Mouse (Mus musculus): ENCODE data around the gene Arhgap18. TPM values are rescaled to one million over a fixed set of nuclear protein-coding genes. Genes with fewer than 3 reads are reported as not detected.

Arhgap18 gene
- polyA plus RNA-seq, 1 experiment from 2014 or later: 25.4 TPM

- ATAC-seq (replicated peaks; ENCODE audit: insufficient number of reproducible peaks, low FRiP score, low TSS enrichment, low read depth): no peak
- WGBS: 84% methylated on average over 11 of the region's 11 CpGs
These were observed 124.1 kb downstream of the Arhgap18 start for GRCm38 (mm10) chr10:26877309-26877708.

GRCm38 (mm10) chr10:26878924-26879600 is 125.8 kb downstream of the Arhgap18 start:
- Histone ChIP-seq H3K4me2 (ENCODE audit: low read depth, low read length) (no peak overlapping the region), H3K4me1 (ENCODE audit: control insufficient read depth, insufficient read depth, low read length) (no peaks in the 10 kb centered on the region), H3K9ac (replicated peaks; ENCODE audit: low read length) (no peak overlapping the region), H3K36me3 (replicated peaks; ENCODE audit: control insufficient read depth, insufficient read depth, low read depth, low read length) (no peaks in the 10 kb centered on the region), H3K9me3 (replicated peaks; ENCODE audit: control insufficient read depth, low read length) (no peaks in the 10 kb centered on the region), H3K27me3 (ENCODE audit: control insufficient read depth, insufficient read depth, low read length) (no peaks in the 10 kb centered on the region), H3K4me3 (ENCODE audit: low read depth, low read length) (no peak overlapping the region), H3K27ac (replicated peaks; ENCODE audit: low read depth, low read length) (no peak overlapping the region)
- WGBS: 78% methylated on average over 9 of the region's 9 CpGs
- ATAC-seq (replicated peaks; ENCODE audit: insufficient number of reproducible peaks, low FRiP score, low TSS enrichment, low read depth) (no peak), DNase-seq (ENCODE audit: low spot score) (no peak)

More at GRCm38 (mm10) chr10:26877309-26877708, 124.1 kb downstream of the Arhgap18 start:
- Histone ChIP-seq H3K4me3 (ENCODE audit: low read depth, low read length) (no peak overlapping the region), H3K27me3 (ENCODE audit: control insufficient read depth, insufficient read depth, low read length) (no peaks in the 10 kb centered on the region), H3K9ac (replicated peaks; ENCODE audit: low read length) (no peak overlapping the region), H3K4me1 (ENCODE audit: control insufficient read depth, insufficient read depth, low read length) (no peaks in the 10 kb centered on the region), H3K27ac (replicated peaks; ENCODE audit: low read depth, low read length) (no peak overlapping the region), H3K9me3 (replicated peaks; ENCODE audit: control insufficient read depth, low read length) (no peaks in the 10 kb centered on the region), H3K4me2 (ENCODE audit: low read depth, low read length) (no peak overlapping the region), H3K36me3 (replicated peaks; ENCODE audit: control insufficient read depth, insufficient read depth, low read depth, low read length) (no peaks in the 10 kb centered on the region)
- no peak for DNase-seq (ENCODE audit: low spot score)

GRCm38 (mm10) chr10:26884949-26885348 is 131.7 kb downstream of the Arhgap18 start:
- 74% methylated on average over 8 of the region's 8 CpGs for whole genome bisulfite sequencing
- no peak overlapping the region for H3K9ac ChIP-seq (replicated peaks; ENCODE audit: low read length)
- no peaks in the 10 kb centered on the region for H3K9me3 ChIP-seq (replicated peaks; ENCODE audit: control insufficient read depth, low read length)
- no peak overlapping the region for H3K27ac ChIP-seq (replicated peaks; ENCODE audit: low read depth, low read length)
- no peaks in the 10 kb centered on the region for H3K4me1 ChIP-seq (ENCODE audit: control insufficient read depth, insufficient read depth, low read length)
- ATAC-seq (replicated peaks; ENCODE audit: insufficient number of reproducible peaks, low FRiP score, low TSS enrichment, low read depth) (no peak), DNase-seq (ENCODE audit: low spot score) (peak; percentile 17)
- H3K27me3 ChIP-seq (ENCODE audit: control insufficient read depth, insufficient read depth, low read length): no peaks in the 10 kb centered on the region
- H3K4me3 ChIP-seq (ENCODE audit: low read depth, low read length): no peak overlapping the region
- H3K36me3 ChIP-seq (replicated peaks; ENCODE audit: control insufficient read depth, insufficient read depth, low read depth, low read length): no peaks in the 10 kb centered on the region
- H3K4me2 ChIP-seq (ENCODE audit: low read depth, low read length): no peak overlapping the region

- ATAC-seq (replicated peaks; ENCODE audit: insufficient number of reproducible peaks, low FRiP score, low TSS enrichment, low read depth): no peak
- DNase-seq (ENCODE audit: low spot score): peak; percentile 20
These were observed 136.0 kb downstream of the Arhgap18 start for GRCm38 (mm10) chr10:26889226-26889625.

GRCm38 (mm10) chr10:26889754-26890153 is 136.5 kb downstream of the Arhgap18 start:
- 86% methylated on average over 2 of the region's 2 CpGs for WGBS
- H3K27me3 ChIP-seq (ENCODE audit: control insufficient read depth, insufficient read depth, low read length): no peaks in the 10 kb centered on the region

More at GRCm38 (mm10) chr10:26889226-26889625, 136.0 kb downstream of the Arhgap18 start:
- no peaks in the 10 kb centered on the region for H3K9me3 ChIP-seq (replicated peaks; ENCODE audit: control insufficient read depth, low read length)
- no peaks in the 10 kb centered on the region for H3K4me1 ChIP-seq (ENCODE audit: control insufficient read depth, insufficient read depth, low read length)
- no peak overlapping the region for H3K4me3 ChIP-seq (ENCODE audit: low read depth, low read length)
- H3K9ac ChIP-seq (replicated peaks; ENCODE audit: low read length): no peak overlapping the region
- WGBS: 37% methylated on average over 6 of the region's 6 CpGs
- H3K27me3 ChIP-seq (ENCODE audit: control insufficient read depth, insufficient read depth, low read length): no peaks in the 10 kb centered on the region
- H3K27ac ChIP-seq (replicated peaks; ENCODE audit: low read depth, low read length): no peak overlapping the region
- H3K4me2 ChIP-seq (ENCODE audit: low read depth, low read length): no peak overlapping the region
- no peaks in the 10 kb centered on the region for H3K36me3 ChIP-seq (replicated peaks; ENCODE audit: control insufficient read depth, insufficient read depth, low read depth, low read length)

GRCm38 (mm10) chr10:26890269-26890955 is 137.2 kb downstream of the Arhgap18 start:
- 3% methylated on average over 4 of the region's 4 CpGs for WGBS
- H3K27me3 ChIP-seq (ENCODE audit: control insufficient read depth, insufficient read depth, low read length): no peaks in the 10 kb centered on the region
- H3K9me3 ChIP-seq (replicated peaks; ENCODE audit: control insufficient read depth, low read length): no peaks in the 10 kb centered on the region
- no peaks in the 10 kb centered on the region for H3K36me3 ChIP-seq (replicated peaks; ENCODE audit: control insufficient read depth, insufficient read depth, low read depth, low read length)
- H3K4me3 ChIP-seq (ENCODE audit: low read depth, low read length): no peak overlapping the region
- DNase-seq (ENCODE audit: low spot score) (peak; percentile 90), ATAC-seq (replicated peaks; ENCODE audit: insufficient number of reproducible peaks, low FRiP score, low TSS enrichment, low read depth) (peak; percentile 85)
- H3K4me2 ChIP-seq (ENCODE audit: low read depth, low read length): no peak overlapping the region
- no peak overlapping the region for H3K9ac ChIP-seq (replicated peaks; ENCODE audit: low read length)
- no peak overlapping the region for H3K27ac ChIP-seq (replicated peaks; ENCODE audit: low read depth, low read length)
- H3K4me1 ChIP-seq (ENCODE audit: control insufficient read depth, insufficient read depth, low read length): no peaks in the 10 kb centered on the region

More at GRCm38 (mm10) chr10:26889754-26890153, 136.5 kb downstream of the Arhgap18 start:
- no peak for DNase-seq (ENCODE audit: low spot score)
- H3K9me3 ChIP-seq (replicated peaks; ENCODE audit: control insufficient read depth, low read length): no peaks in the 10 kb centered on the region
- H3K4me3 ChIP-seq (ENCODE audit: low read depth, low read length): no peak overlapping the region
- H3K4me2 ChIP-seq (ENCODE audit: low read depth, low read length): no peak overlapping the region
- no peak overlapping the region for H3K27ac ChIP-seq (replicated peaks; ENCODE audit: low read depth, low read length)
- no peak overlapping the region for H3K9ac ChIP-seq (replicated peaks; ENCODE audit: low read length)
- no peak for ATAC-seq (replicated peaks; ENCODE audit: insufficient number of reproducible peaks, low FRiP score, low TSS enrichment, low read depth)
- H3K36me3 ChIP-seq (replicated peaks; ENCODE audit: control insufficient read depth, insufficient read depth, low read depth, low read length): no peaks in the 10 kb centered on the region
- no peaks in the 10 kb centered on the region for H3K4me1 ChIP-seq (ENCODE audit: control insufficient read depth, insufficient read depth, low read length)

GRCm38 (mm10) chr10:26893091-26893490 is 139.9 kb downstream of the Arhgap18 start:
- no peak for ATAC-seq (replicated peaks; ENCODE audit: insufficient number of reproducible peaks, low FRiP score, low TSS enrichment, low read depth)
- 78% methylated on average over 1 of the region's 1 CpGs for WGBS

GRCm38 (mm10) chr10:26895726-26896125 is 142.5 kb downstream of the Arhgap18 start:
- no peaks in the 10 kb centered on the region for H3K36me3 ChIP-seq (replicated peaks; ENCODE audit: control insufficient read depth, insufficient read depth, low read depth, low read length)
- no peaks in the 10 kb centered on the region for H3K27me3 ChIP-seq (ENCODE audit: control insufficient read depth, insufficient read depth, low read length)
- ATAC-seq (replicated peaks; ENCODE audit: insufficient number of reproducible peaks, low FRiP score, low TSS enrichment, low read depth) (no peak), DNase-seq (ENCODE audit: low spot score) (no peak)
- H3K4me2 ChIP-seq (ENCODE audit: low read depth, low read length): no peak overlapping the region
- H3K9me3 ChIP-seq (replicated peaks; ENCODE audit: control insufficient read depth, low read length): no peaks in the 10 kb centered on the region
- 73% methylated on average over 6 of the region's 6 CpGs for WGBS
- no peak overlapping the region for H3K27ac ChIP-seq (replicated peaks; ENCODE audit: low read depth, low read length)
- no peaks in the 10 kb centered on the region for H3K4me1 ChIP-seq (ENCODE audit: control insufficient read depth, insufficient read depth, low read length)
- no peak overlapping the region for H3K9ac ChIP-seq (replicated peaks; ENCODE audit: low read length)
- no peak overlapping the region for H3K4me3 ChIP-seq (ENCODE audit: low read depth, low read length)

More at GRCm38 (mm10) chr10:26893091-26893490, 139.9 kb downstream of the Arhgap18 start:
- no peak for DNase-seq (ENCODE audit: low spot score)
- H3K9ac ChIP-seq (replicated peaks; ENCODE audit: low read length): no peak overlapping the region
- no peak overlapping the region for H3K4me3 ChIP-seq (ENCODE audit: low read depth, low read length)
- H3K4me2 ChIP-seq (ENCODE audit: low read depth, low read length): no peak overlapping the region
- no peaks in the 10 kb centered on the region for H3K9me3 ChIP-seq (replicated peaks; ENCODE audit: control insufficient read depth, low read length)
- H3K27ac ChIP-seq (replicated peaks; ENCODE audit: low read depth, low read length): no peak overlapping the region
- no peaks in the 10 kb centered on the region for H3K4me1 ChIP-seq (ENCODE audit: control insufficient read depth, insufficient read depth, low read length)
- H3K27me3 ChIP-seq (ENCODE audit: control insufficient read depth, insufficient read depth, low read length): no peaks in the 10 kb centered on the region
- no peaks in the 10 kb centered on the region for H3K36me3 ChIP-seq (replicated peaks; ENCODE audit: control insufficient read depth, insufficient read depth, low read depth, low read length)

All from embryonic facial prominence, embryonic 11.5 days (tissue).